Mouse (Mus musculus) limb, embryonic 14.5 days (tissue): ENCODE measurements around the gene Phox2b. TPM values are rescaled to one million over a fixed set of nuclear protein-coding genes. Genes with fewer than 3 reads are reported as not detected.

Experiments used
- ATAC-seq: fragments of 200-750 bp; cut with Nextera tagmentation; 2 replicates; pipeline ENCODE4 v1.8.0; 2017; ENCODE audit warnings: low read depth, moderate number of reproducible peaks, moderate TSS enrichment; ENCODE audit not compliant: low FRiP score
- DNase-seq: peaks from one replicate; pipeline ENCODE4 v3.0.0-alpha.2; 2015; ENCODE audit warnings: low spot score
- H3K27ac ChIP-seq: fragments of 300-500 bp; sonication (generic); replicated peaks from 2 replicates; pipeline ENCODE4 v1.5.1; 2014; ENCODE audit warnings: low read depth, mild to moderate bottlenecking, low read length, moderate library complexity, mixed read lengths
- H3K27me3 ChIP-seq: fragments of 300-500 bp; sonication (generic); 2 replicates; pipeline ENCODE4 v1.6.1; 2014; ENCODE audit warnings: low read length, mixed read lengths; ENCODE audit not compliant: control insufficient read depth, insufficient read depth
- H3K36me3 ChIP-seq: fragments of 300-500 bp; sonication (generic); 2 replicates; pipeline ENCODE4 v1.6.1; 2014; ENCODE audit warnings: mild to moderate bottlenecking, low read length, moderate library complexity, mixed read lengths; ENCODE audit not compliant: control insufficient read depth, insufficient read depth
- H3K4me1 ChIP-seq: fragments of 300-500 bp; sonication (generic); 2 replicates; pipeline ENCODE4 v1.6.1; 2014; ENCODE audit warnings: antibody characterized with exemption, low read length, mixed read lengths; ENCODE audit not compliant: control insufficient read depth, insufficient read depth
- H3K4me2 ChIP-seq: fragments of 300-500 bp; sonication (generic); replicated peaks from 2 replicates; pipeline ENCODE4 v1.6.1; 2014; ENCODE audit warnings: low read depth, mild to moderate bottlenecking, low read length, moderate library complexity; ENCODE audit not compliant: severe bottlenecking
- H3K4me3 ChIP-seq: fragments of 300-500 bp; sonication (generic); replicated peaks from 2 replicates; pipeline ENCODE4 v1.5.1; 2014; ENCODE audit warnings: low read length
- H3K9ac ChIP-seq: fragments of 300-500 bp; sonication (generic); 2 replicates; pipeline ENCODE4 v1.6.1; 2014; ENCODE audit warnings: mild to moderate bottlenecking, low read depth, low read length, moderate library complexity; ENCODE audit not compliant: severe bottlenecking
- H3K9me3 ChIP-seq: fragments of 300-500 bp; sonication (generic); 2 replicates; pipeline ENCODE4 v1.6.1; 2016; ENCODE audit warnings: low read length; ENCODE audit not compliant: control insufficient read depth
- POLR2A ChIP-seq: fragments of 200-500 bp; IDR thresholded peaks from 2 replicates; pipeline ENCODE4 v1.8.0; 2012; ENCODE audit warnings: inconsistent platforms, mild to moderate bottlenecking, moderate library complexity, borderline replicate concordance; ENCODE audit not compliant: insufficient read depth, insufficient read length; ENCODE audit errors: extremely low read depth
- WGBS: fragments of 180-500 bp; shearing (Covaris S2); extraction: QIAGEN DNeasy Blood & Tissue Kit; methylation state at CpG from one replicate; pipeline ENCODE4 v1.1.7; 2014; 5-methylcytosine and 5-hydroxymethylcytosine counted together
- polyA plus RNA-seq, 2 experiments: library from polyadenylated mRNA; depleted of rRNA in 1 of 2; stranded (reverse) in 1 of 2; unstranded in 1 of 2; fragments of >200 nt; fragmentation: Nextera tagmentation in 1 of 2; extraction: Ambion mirVana in 1 of 2; gene quantifications; 2 replicates each; pipeline versions ENCODE4 v1.2.1 to v1.2.3; 2012 to 2014

Gene Phox2b
- polyA plus RNA-seq, 2 experiments: 0.03 TPM; not detected in 1

DNA sequence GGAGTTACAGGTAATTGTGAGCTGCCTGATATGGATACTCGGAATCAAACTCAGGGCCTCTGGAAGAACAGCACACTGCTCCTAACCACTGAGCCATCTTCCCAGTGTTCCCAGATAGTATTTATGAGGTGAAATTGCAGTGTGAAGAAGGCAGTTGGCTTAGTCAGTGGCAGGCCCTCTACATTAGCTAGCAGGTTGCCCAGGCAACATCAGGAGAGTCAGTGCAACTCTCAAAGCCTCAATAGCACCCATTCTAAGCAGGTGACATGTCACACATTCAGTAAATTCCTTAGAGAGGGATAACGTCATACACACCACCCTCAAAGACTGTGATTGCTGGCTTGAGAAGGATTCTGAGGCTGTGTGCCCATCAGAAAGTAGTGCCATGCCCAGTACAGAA lies 32.6 kb upstream of the Phox2b start:
- Histone ChIP-seq H3K27me3 (no peaks in the 10 kb centered on the region), H3K27ac (no peak overlapping the region), H3K4me2 (no peak overlapping the region), H3K4me3 (no peak overlapping the region), H3K36me3 (no peaks in the 10 kb centered on the region), H3K9me3 (no peaks in the 10 kb centered on the region), H3K9ac (no peak overlapping the region), H3K4me1 (no peaks in the 10 kb centered on the region)
- DNase-seq: no peak
- no peak for TF ChIP-seq POLR2A
- ATAC-seq: no peak
- 75% methylated on average over 2 of the region's 2 CpGs for WGBS

DNA sequence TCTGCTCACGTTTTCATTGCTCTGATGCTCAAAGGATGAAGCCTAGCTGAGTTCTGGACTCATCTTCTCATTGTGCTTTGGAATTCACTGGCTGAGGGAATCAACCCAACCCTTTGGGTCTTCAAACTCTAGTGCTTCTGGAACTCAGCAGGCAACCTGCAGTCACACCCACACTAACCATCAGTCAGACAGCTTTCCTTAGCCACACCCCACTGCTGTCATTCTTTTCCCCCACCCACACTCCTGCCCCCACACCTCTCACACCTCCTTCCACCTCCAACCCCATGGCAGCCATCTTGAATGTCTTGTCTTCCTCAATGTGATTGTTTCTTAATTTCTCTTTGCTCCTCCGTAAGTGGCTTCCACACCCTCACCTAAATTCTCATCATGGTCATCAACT lies 7.2 kb upstream of the Phox2b start:
- H3K4me1 ChIP-seq: no peaks in the 10 kb centered on the region
- H3K27me3 ChIP-seq: peaks cover 42% of the 10 kb centered on the region

DNA sequence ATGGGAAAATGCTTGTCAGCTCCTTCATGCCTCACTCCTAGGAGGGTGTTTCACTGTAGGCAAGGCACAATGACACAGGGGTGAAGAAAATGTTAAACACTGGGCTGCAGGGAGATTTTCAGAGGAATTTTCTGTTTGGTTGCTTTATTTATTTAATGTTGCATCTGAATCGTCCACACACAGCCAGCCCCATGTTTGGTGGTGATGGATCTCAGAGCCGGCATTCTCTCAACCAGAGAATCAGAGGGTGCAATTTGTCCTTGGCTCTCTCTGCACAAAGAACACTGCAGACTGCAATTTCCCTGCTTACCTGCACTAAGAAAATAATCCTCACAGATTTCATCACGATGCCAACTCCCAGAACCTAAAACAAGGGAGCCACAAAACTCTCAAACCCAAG lies 3.9 kb upstream of the Phox2b start:
- H3K27me3 ChIP-seq: peaks cover 65% of the 10 kb centered on the region
- TF ChIP-seq POLR2A: no peak
- no peak for ATAC-seq

More for the DNA sequence above, 7.2 kb upstream of the Phox2b start:
- 91% methylated on average over 2 of the region's 2 CpGs for WGBS
- no peak overlapping the region for H3K27ac ChIP-seq
- no peak overlapping the region for H3K4me3 ChIP-seq
- H3K9ac ChIP-seq: no peak overlapping the region
- no peaks in the 10 kb centered on the region for H3K36me3 ChIP-seq
- no peak overlapping the region for H3K4me2 ChIP-seq
- no peaks in the 10 kb centered on the region for H3K9me3 ChIP-seq
- ATAC-seq (no peak), DNase-seq (no peak)
- no peak for TF ChIP-seq POLR2A

DNA sequence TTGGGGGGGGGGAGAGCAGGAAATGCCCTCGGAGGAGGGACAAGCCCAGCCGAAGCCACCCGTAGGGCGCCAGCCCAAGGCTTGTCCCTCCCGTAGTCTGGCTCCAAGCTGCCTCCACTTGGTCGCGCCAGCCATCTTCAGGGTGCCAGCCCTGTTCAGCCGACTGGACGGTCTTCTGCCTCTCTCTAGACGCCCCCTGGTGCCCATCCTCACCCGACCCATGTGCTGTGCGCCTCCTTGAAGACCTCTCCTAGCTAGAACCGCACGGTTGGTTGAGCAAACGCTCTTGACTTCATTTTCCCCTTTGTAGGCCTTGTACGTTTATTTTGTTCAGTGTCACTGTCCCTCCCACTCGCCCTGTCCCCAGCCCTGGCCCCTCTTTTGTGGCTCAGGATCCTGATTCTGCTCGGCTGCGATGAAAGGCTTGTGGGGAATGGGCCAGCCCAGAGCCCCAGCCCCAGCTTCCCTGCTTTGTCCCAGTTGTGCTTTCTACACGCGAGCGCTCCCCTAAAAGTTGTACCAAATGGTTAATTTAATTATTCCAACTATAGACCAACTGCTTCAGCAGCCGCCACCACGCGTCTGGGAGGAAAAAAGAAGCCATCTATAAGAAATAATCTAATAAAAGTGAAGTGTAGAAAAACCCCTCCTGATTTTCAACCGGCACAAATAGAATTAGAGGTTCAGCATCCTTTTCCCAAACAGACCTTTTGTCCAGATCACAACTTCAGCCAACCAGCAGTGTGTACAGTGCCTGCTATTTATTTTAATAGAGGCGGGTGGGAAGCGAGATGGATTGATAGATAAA lies 2.9 kb upstream of the Phox2b start:
- Histone ChIP-seq H3K4me1 (no peaks in the 10 kb centered on the region), H3K4me3 (no peak overlapping the region), H3K27me3 (peaks cover 75% of the 10 kb centered on the region), H3K9me3 (no peaks in the 10 kb centered on the region), H3K36me3 (no peaks in the 10 kb centered on the region), H3K27ac (no peak overlapping the region), H3K4me2 (no peak overlapping the region), H3K9ac (no peak overlapping the region)
- DNase-seq (no peak), ATAC-seq (no peak)
- WGBS: 3% methylated on average over 23 of the region's 28 CpGs
- no peak for TF ChIP-seq POLR2A

More for the DNA sequence above, 3.9 kb upstream of the Phox2b start:
- 12% methylated on average over 3 of the region's 3 CpGs for WGBS
- Histone ChIP-seq H3K4me2 (no peak overlapping the region), H3K4me3 (no peak overlapping the region), H3K9me3 (no peaks in the 10 kb centered on the region), H3K36me3 (no peaks in the 10 kb centered on the region), H3K27ac (no peak overlapping the region), H3K4me1 (no peaks in the 10 kb centered on the region), H3K9ac (no peak overlapping the region)
- no peak for DNase-seq

DNA sequence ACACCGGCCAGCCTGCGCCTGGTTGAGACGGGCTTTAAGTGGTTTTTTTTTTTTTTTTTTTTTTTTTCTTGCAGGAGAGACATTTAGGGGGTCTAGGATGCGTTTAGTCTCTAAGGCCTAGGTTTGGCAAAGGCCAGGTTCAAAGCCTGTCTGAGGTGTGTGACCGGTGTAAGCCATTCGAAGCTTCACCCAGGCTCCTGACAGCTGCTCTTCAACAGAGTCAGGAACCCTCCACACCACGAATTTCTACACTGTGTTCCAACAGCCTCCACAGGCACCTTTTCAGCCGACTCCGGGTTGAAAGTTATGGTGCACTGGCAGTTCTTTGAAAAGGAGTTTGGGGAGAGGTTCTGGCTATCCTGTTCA lies 2.3 kb upstream of the Phox2b start:
- DNase-seq (no peak), ATAC-seq (no peak; the same call in 1 of the 2 replicates)
- no peaks in the 10 kb centered on the region for H3K4me1 ChIP-seq
- 4% methylated on average over 9 of the region's 9 CpGs for WGBS
- H3K27ac ChIP-seq: no peak overlapping the region
- no peak overlapping the region for H3K4me2 ChIP-seq
- H3K9ac ChIP-seq: no peak overlapping the region
- no peaks in the 10 kb centered on the region for H3K9me3 ChIP-seq
- no peaks in the 10 kb centered on the region for H3K36me3 ChIP-seq
- peaks cover 78% of the 10 kb centered on the region for H3K27me3 ChIP-seq
- no peak overlapping the region for H3K4me3 ChIP-seq
- no peak for TF ChIP-seq POLR2A
